Mouse (Mus musculus): Measurements from ENCODE around the gene Ppp1r14a. TPM values are rescaled to one million over a fixed set of nuclear protein-coding genes. Genes with fewer than 3 reads are reported as not detected.

Gene Ppp1r14a
- polyA plus RNA-seq (2015; fragmentation: Illumina TruSeq; extraction: RNeasy Lipid Tissue Mini Kit (QIAGEN cat#74804); ENCODE audit: insufficient read depth, low replicate concordance) = 3.5 TPM

GRCm38 (mm10) chr7:29288942-29289638 lies at the start of gene Ppp1r14a:
Ppp1r14a (plus strand) TSS chr7:29289308.

GRCm38 (mm10) chr7:29248261-29248841 lies 40.8 kb upstream of the Ppp1r14a start, which contains the start of gene 2200002D01Rik:
2200002D01Rik (minus strand) TSS chr7:29248466.

GRCm38 (mm10) chr7:29281201-29282073 lies 7.7 kb upstream of the Ppp1r14a start, which contains the start of gene Spint2:
Spint2 (minus strand) TSS chr7:29281912.

GRCm38 (mm10) chr7:29303738-29304462 lies 14.8 kb downstream of the Ppp1r14a start, which contains the start of gene Dpf1:
Dpf1 (plus strand) TSS chr7:29303951.

Other genes starting within 250 kb of the Ppp1r14a start
- 0.65 TPM for gene Ryr1, start 164.1 kb upstream of the Ppp1r14a start, polyA plus RNA-seq (2015; fragmentation: Illumina TruSeq; extraction: RNeasy Lipid Tissue Mini Kit (QIAGEN cat#74804); ENCODE audit: insufficient read depth, low replicate concordance)
- gene Rasgrp4, start 154.5 kb upstream of the Ppp1r14a start, polyA plus RNA-seq (2015; fragmentation: Illumina TruSeq; extraction: RNeasy Lipid Tissue Mini Kit (QIAGEN cat#74804); ENCODE audit: insufficient read depth, low replicate concordance) = 10.7 TPM
- 17.0 TPM for gene Fam98c, start 133.1 kb upstream of the Ppp1r14a start, polyA plus RNA-seq (2015; fragmentation: Illumina TruSeq; extraction: RNeasy Lipid Tissue Mini Kit (QIAGEN cat#74804); ENCODE audit: insufficient read depth, low replicate concordance)
- not detected for gene Ggn, start 119.1 kb upstream of the Ppp1r14a start, polyA plus RNA-seq (2015; fragmentation: Illumina TruSeq; extraction: RNeasy Lipid Tissue Mini Kit (QIAGEN cat#74804); ENCODE audit: insufficient read depth, low replicate concordance)
- 4.7 TPM for gene Spred3, start 118.9 kb upstream of the Ppp1r14a start, polyA plus RNA-seq (2015; fragmentation: Illumina TruSeq; extraction: RNeasy Lipid Tissue Mini Kit (QIAGEN cat#74804); ENCODE audit: insufficient read depth, low replicate concordance)
- gene Psmd8, start 108.6 kb upstream of the Ppp1r14a start, polyA plus RNA-seq (2015; fragmentation: Illumina TruSeq; extraction: RNeasy Lipid Tissue Mini Kit (QIAGEN cat#74804); ENCODE audit: insufficient read depth, low replicate concordance) = 176 TPM
- gene Catsperg1, start 75.3 kb upstream of the Ppp1r14a start, polyA plus RNA-seq (2015; fragmentation: Illumina TruSeq; extraction: RNeasy Lipid Tissue Mini Kit (QIAGEN cat#74804); ENCODE audit: insufficient read depth, low replicate concordance) = 2.8 TPM
- gene Kcnk6, start 56.8 kb upstream of the Ppp1r14a start, polyA plus RNA-seq (2015; fragmentation: Illumina TruSeq; extraction: RNeasy Lipid Tissue Mini Kit (QIAGEN cat#74804); ENCODE audit: insufficient read depth, low replicate concordance) = 19.7 TPM
- 9.7 TPM for gene Yif1b, start 51.0 kb upstream of the Ppp1r14a start, polyA plus RNA-seq (2015; fragmentation: Illumina TruSeq; extraction: RNeasy Lipid Tissue Mini Kit (QIAGEN cat#74804); ENCODE audit: insufficient read depth, low replicate concordance)
- 1.9 TPM for gene 2200002D01Rik, start 40.8 kb upstream of the Ppp1r14a start, polyA plus RNA-seq (2015; fragmentation: Illumina TruSeq; extraction: RNeasy Lipid Tissue Mini Kit (QIAGEN cat#74804); ENCODE audit: insufficient read depth, low replicate concordance)
- gene Spint2, start 7.4 kb upstream of the Ppp1r14a start, polyA plus RNA-seq (2015; fragmentation: Illumina TruSeq; extraction: RNeasy Lipid Tissue Mini Kit (QIAGEN cat#74804); ENCODE audit: insufficient read depth, low replicate concordance) = 39.3 TPM
- not detected for gene Dpf1, start 14.6 kb downstream of the Ppp1r14a start, polyA plus RNA-seq (2015; fragmentation: Illumina TruSeq; extraction: RNeasy Lipid Tissue Mini Kit (QIAGEN cat#74804); ENCODE audit: insufficient read depth, low replicate concordance)
- gene Sipa1l3, start 229.3 kb downstream of the Ppp1r14a start, polyA plus RNA-seq (2015; fragmentation: Illumina TruSeq; extraction: RNeasy Lipid Tissue Mini Kit (QIAGEN cat#74804); ENCODE audit: insufficient read depth, low replicate concordance) = 5.5 TPM